Mouse (Mus musculus) neural tube, embryonic 14.5 days (tissue): ENCODE data around the gene Creb1. TPM values are rescaled to one million over a fixed set of nuclear protein-coding genes. Genes with fewer than 3 reads are reported as not detected.

Source experiments
- ATAC-seq: fragments of 200-750 bp; cut with Nextera tagmentation; 2 replicates; pipeline ENCODE4 v1.8.0; 2017; ENCODE audit warnings: low read depth, mild to moderate bottlenecking, moderate TSS enrichment, moderate library complexity
- H3K27ac ChIP-seq: fragments of 300-500 bp; sonication (generic); 2 replicates; pipeline ENCODE4 v1.5.1; 2014; ENCODE audit warnings: low read depth, mild to moderate bottlenecking, control low read depth, low read length, moderate library complexity, mixed read lengths
- H3K27me3 ChIP-seq: fragments of 300-500 bp; sonication (generic); 2 replicates; pipeline ENCODE4 v1.6.1; 2014; ENCODE audit warnings: low read length; ENCODE audit not compliant: control insufficient read depth, insufficient read depth
- H3K36me3 ChIP-seq: fragments of 300-500 bp; sonication (generic); 2 replicates; pipeline ENCODE4 v1.6.1; 2014; ENCODE audit warnings: low read length, mixed read lengths; ENCODE audit not compliant: control insufficient read depth, insufficient read depth
- H3K4me1 ChIP-seq: fragments of 300-500 bp; sonication (generic); 2 replicates; pipeline ENCODE4 v1.6.1; 2014; ENCODE audit warnings: low read length; ENCODE audit not compliant: control insufficient read depth, insufficient read depth
- H3K4me2 ChIP-seq: fragments of 300-500 bp; sonication (generic); 2 replicates; pipeline ENCODE4 v1.6.1; 2014; ENCODE audit warnings: mild to moderate bottlenecking, low read depth, low read length, control low read depth
- H3K4me3 ChIP-seq: fragments of 300-500 bp; sonication (generic); 2 replicates; pipeline ENCODE4 v1.5.1; 2014; ENCODE audit warnings: low read depth, low read length, control low read depth, mixed read lengths
- H3K9ac ChIP-seq: fragments of 300-500 bp; sonication (generic); replicated peaks from 2 replicates; pipeline ENCODE4 v1.6.1; 2014; ENCODE audit warnings: low read depth, mild to moderate bottlenecking, control low read depth, low read length, mixed read lengths
- H3K9me3 ChIP-seq: fragments of 300-500 bp; sonication (generic); 2 replicates; pipeline ENCODE4 v1.6.1; 2016; ENCODE audit warnings: low read length; ENCODE audit not compliant: control insufficient read depth
- WGBS: fragments of 180-500 bp; shearing (Covaris S2); extraction: QIAGEN DNeasy Blood & Tissue Kit; methylation state at CpG from one replicate; pipeline ENCODE4 v1.1.7; 2014; 5-methylcytosine and 5-hydroxymethylcytosine counted together
- polyA plus RNA-seq: library from polyadenylated mRNA; unstranded; fragments of >200 nt; fragmentation: Nextera tagmentation; extraction: Ambion mirVana; gene quantifications from 2 replicates; pipeline ENCODE4 v1.2.1, GENCODE M21; 2014

Gene Creb1
- 49.8 and 50.1 TPM in 2 replicates for polyA plus RNA-seq

GRCm38 (mm10) chr1:64532589-64533470 lies at the start of gene Creb1:
TSS of gene Creb1 (plus strand) at chr1:64532645.
- Histone ChIP-seq H3K9me3 (no peaks in the 10 kb centered on the region), H3K4me1 (peaks cover 33% of the 10 kb centered on the region), H3K4me3 (peak within 1 kb of the TSS; percentile 93), H3K4me2 (peak within 1 kb of the TSS; percentile 85), H3K36me3 (no peaks in the 10 kb centered on the region), H3K27me3 (no peaks in the 10 kb centered on the region), H3K27ac (peak within 1 kb of the TSS; percentile 100), H3K9ac (peak within 1 kb of the TSS; percentile 98)
- peak; percentile 99 for ATAC-seq
- WGBS, result under 1% methylated on average over 84 of the region's 119 CpGs

GRCm38 (mm10) chr1:64488521-64489029 lies 43.9 kb upstream of the Creb1 start:
- Histone ChIP-seq H3K27ac (no peak overlapping the region), H3K4me2 (no peak overlapping the region), H3K36me3 (no peaks in the 10 kb centered on the region), H3K9me3 (no peaks in the 10 kb centered on the region), H3K27me3 (no peaks in the 10 kb centered on the region), H3K9ac (no peak overlapping the region), H3K4me1 (no peaks in the 10 kb centered on the region), H3K4me3 (no peak overlapping the region)
- ATAC-seq, result peak; percentile 65; the same call in 1 of the 2 replicates
- 29% methylated on average over 4 of the region's 4 CpGs for WGBS

- ATAC-seq, result no peak
Measured at GRCm38 (mm10) chr1:64496803-64497202, 35.6 kb upstream of the Creb1 start.

GRCm38 (mm10) chr1:64501382-64502140 lies 30.9 kb upstream of the Creb1 start:
- no peak overlapping the region for H3K4me3 ChIP-seq
- H3K9ac ChIP-seq, result no peak overlapping the region
- H3K4me1 ChIP-seq, result no peaks in the 10 kb centered on the region
- H3K4me2 ChIP-seq, result no peak overlapping the region
- ATAC-seq, result no peak
- no peaks in the 10 kb centered on the region for H3K36me3 ChIP-seq
- no peak overlapping the region for H3K27ac ChIP-seq
- H3K9me3 ChIP-seq, result no peaks in the 10 kb centered on the region
- no peaks in the 10 kb centered on the region for H3K27me3 ChIP-seq

More at GRCm38 (mm10) chr1:64496803-64497202, 35.6 kb upstream of the Creb1 start:
- H3K9me3 ChIP-seq, result no peaks in the 10 kb centered on the region
- no peak overlapping the region for H3K4me3 ChIP-seq
- H3K27me3 ChIP-seq, result no peaks in the 10 kb centered on the region
- no peaks in the 10 kb centered on the region for H3K36me3 ChIP-seq
- no peak overlapping the region for H3K4me2 ChIP-seq
- no peak overlapping the region for H3K9ac ChIP-seq
- H3K4me1 ChIP-seq, result no peaks in the 10 kb centered on the region
- no peak overlapping the region for H3K27ac ChIP-seq

GRCm38 (mm10) chr1:64508479-64509096 lies 23.9 kb upstream of the Creb1 start:
- WGBS, result 90% methylated on average over 7 of the region's 7 CpGs
- no peaks in the 10 kb centered on the region for H3K9me3 ChIP-seq
- H3K27ac ChIP-seq, result no peak overlapping the region
- no peak for ATAC-seq
- H3K4me2 ChIP-seq, result no peak overlapping the region
- H3K4me1 ChIP-seq, result no peaks in the 10 kb centered on the region
- no peaks in the 10 kb centered on the region for H3K36me3 ChIP-seq
- H3K27me3 ChIP-seq, result no peaks in the 10 kb centered on the region
- H3K4me3 ChIP-seq, result no peak overlapping the region
- H3K9ac ChIP-seq, result no peak overlapping the region

GRCm38 (mm10) chr1:64509678-64510077 lies 22.8 kb upstream of the Creb1 start:
- no peak for ATAC-seq
- no peaks in the 10 kb centered on the region for H3K36me3 ChIP-seq
- H3K27me3 ChIP-seq, result no peaks in the 10 kb centered on the region
- no peak overlapping the region for H3K4me3 ChIP-seq
- H3K9ac ChIP-seq, result no peak overlapping the region
- no peaks in the 10 kb centered on the region for H3K4me1 ChIP-seq
- no peak overlapping the region for H3K4me2 ChIP-seq
- WGBS, result 44% methylated on average over 1 of the region's 1 CpGs
- H3K9me3 ChIP-seq, result no peaks in the 10 kb centered on the region
- H3K27ac ChIP-seq, result no peak overlapping the region

DNA sequence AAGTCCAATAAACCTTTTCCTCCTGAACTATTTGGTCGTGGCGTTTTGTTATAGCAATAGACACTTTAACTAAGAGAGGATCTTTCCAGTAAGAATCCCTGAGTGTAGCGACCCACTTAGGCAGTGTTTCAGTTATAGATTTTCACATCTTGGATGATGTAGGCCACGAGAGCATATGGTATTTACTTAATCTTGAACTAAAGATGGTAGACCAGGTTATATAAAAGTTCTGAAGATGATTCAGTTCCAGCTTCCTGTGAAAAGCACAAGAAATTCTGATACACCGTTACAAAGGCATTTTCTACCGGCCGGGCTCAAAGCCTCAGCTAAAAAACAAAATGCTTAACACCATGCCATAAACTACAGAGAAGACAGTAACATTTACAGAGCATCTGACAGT lies 18.3 kb upstream of the Creb1 start:
- Histone ChIP-seq H3K27me3 (no peaks in the 10 kb centered on the region), H3K27ac (no peak overlapping the region), H3K4me3 (no peak overlapping the region), H3K9ac (no peak overlapping the region), H3K9me3 (no peaks in the 10 kb centered on the region), H3K4me1 (no peaks in the 10 kb centered on the region), H3K4me2 (no peak overlapping the region), H3K36me3 (no peaks in the 10 kb centered on the region)
- ATAC-seq, result no peak
- 87% methylated on average over 7 of the region's 7 CpGs for WGBS

- WGBS, result 82% methylated on average over 3 of the region's 3 CpGs
- H3K9me3 ChIP-seq, result no peaks in the 10 kb centered on the region
- no peaks in the 10 kb centered on the region for H3K27me3 ChIP-seq
- ATAC-seq, result no peak
- H3K4me2 ChIP-seq, result no peak overlapping the region
- no peaks in the 10 kb centered on the region for H3K36me3 ChIP-seq
- H3K9ac ChIP-seq, result no peak overlapping the region
- no peak overlapping the region for H3K27ac ChIP-seq
- H3K4me1 ChIP-seq, result no peaks in the 10 kb centered on the region
- no peak overlapping the region for H3K4me3 ChIP-seq
Measured at GRCm38 (mm10) chr1:64516593-64516992, 15.9 kb upstream of the Creb1 start.
